Mouse (Mus musculus) C2C12 (cell line): ENCODE measurements around the gene Fscn2. TPM values are rescaled to one million over a fixed set of nuclear protein-coding genes. Genes with fewer than 3 reads are reported as not detected.
"Not testable (repeated sequence)": the region's sequence is repeated elsewhere in the genome, so short reads cannot be mapped to it uniquely, and the experiment has no call there.

Experiments
- H3K27me3 ChIP-seq: one replicate; pipeline ENCODE4 v1.6.1; 2011; ENCODE audit not compliant: control insufficient read depth, insufficient read depth, insufficient read length
- H3K36me3 ChIP-seq: one replicate; pipeline ENCODE4 v1.6.1; 2011; ENCODE audit not compliant: control insufficient read depth, insufficient read depth
- H3K4me3 ChIP-seq: one replicate; pipeline ENCODE4 v1.5.1; 2011; ENCODE audit warnings: mild to moderate bottlenecking, control low read depth; ENCODE audit not compliant: poor library complexity, insufficient read depth, severe bottlenecking
- H3K79me2 ChIP-seq: one replicate; pipeline ENCODE4 v1.6.1; 2011; ENCODE audit not compliant: control insufficient read depth, insufficient read depth
- H3K79me3 ChIP-seq: one replicate; pipeline ENCODE4 v1.6.1; 2011; ENCODE audit warnings: low read depth, control low read depth
- H3ac ChIP-seq: one replicate; pipeline ENCODE3; 2011; ENCODE audit warnings: low read depth; ENCODE audit not compliant: control insufficient read depth, insufficient read length
- CEBPB ChIP-seq: IDR thresholded peaks from one replicate; pipeline ENCODE4 v1.6.1; 2011; ENCODE audit warnings: low read depth, mild to moderate bottlenecking, control low read depth, moderate library complexity
- CTCF ChIP-seq: IDR thresholded peaks from one replicate; pipeline ENCODE4 v1.5.1; 2011; ENCODE audit not compliant: control insufficient read depth, insufficient read depth, insufficient read length
- FOSL1 ChIP-seq: IDR thresholded peaks from one replicate; pipeline ENCODE4 v1.8.0; 2011; ENCODE audit warnings: mild to moderate bottlenecking, low read length; ENCODE audit not compliant: poor library complexity, insufficient read depth, severe bottlenecking
- MAX ChIP-seq: IDR thresholded peaks from one replicate; pipeline ENCODE4 v1.6.1; 2011; ENCODE audit warnings: mild to moderate bottlenecking, control low read depth
- MYOD1 ChIP-seq: IDR thresholded peaks from one replicate; pipeline ENCODE4 v1.6.1; 2011; ENCODE audit warnings: low read depth; ENCODE audit not compliant: control insufficient read depth, insufficient read length
- MYOG ChIP-seq: IDR thresholded peaks from one replicate; pipeline ENCODE4 v1.6.1; 2011; ENCODE audit not compliant: control insufficient read depth, insufficient read length; ENCODE audit errors: extremely low read depth
- USF1 ChIP-seq: IDR thresholded peaks from one replicate; pipeline ENCODE4 v1.6.1; 2011; ENCODE audit warnings: low read depth, mild to moderate bottlenecking, control low read depth, moderate library complexity
- polyA plus RNA-seq: library from polyadenylated mRNA; unstranded; fragments of >200 nt; fragmentation: generic; extraction: Trizol; gene quantifications from one replicate; pipeline ENCODE4 v1.2.1, GENCODE M21; 2012; ENCODE audit warnings: missing spikeins

The Fscn2 gene
- polyA plus RNA-seq, 1 experiment: 0.25 TPM

GRCm38 (mm10) chr11:120344310-120344920 lies 16.9 kb upstream of the Fscn2 start:
- peak overlapping the region; percentile 38 for H3K4me3 ChIP-seq

GRCm38 (mm10) chr11:120345067-120345681 lies 16.2 kb upstream of the Fscn2 start:
- H3K79me2 ChIP-seq: peaks cover 45% of the 10 kb centered on the region
- H3K79me3 ChIP-seq: peaks cover 29% of the 10 kb centered on the region
- H3K36me3 ChIP-seq: peaks cover 21% of the 10 kb centered on the region
- peak overlapping the region; percentile 38 for H3K4me3 ChIP-seq
- peak overlapping the region; percentile 78 for H3ac ChIP-seq
- no peak for TF ChIP-seq CEBPB
- TF ChIP-seq MAX: no peak
- no peak for TF ChIP-seq CTCF
- TF ChIP-seq USF1: no peak
- TF ChIP-seq MYOG: no peak
- no peak for TF ChIP-seq MYOD1
- no peak for TF ChIP-seq FOSL1
- no peaks in the 10 kb centered on the region for H3K27me3 ChIP-seq

More at GRCm38 (mm10) chr11:120344310-120344920, 16.9 kb upstream of the Fscn2 start:
- H3K27me3 ChIP-seq: no peaks in the 10 kb centered on the region
- no peak overlapping the region for H3ac ChIP-seq
- H3K36me3 ChIP-seq: peaks cover 21% of the 10 kb centered on the region
- peaks cover 41% of the 10 kb centered on the region for H3K79me2 ChIP-seq
- TF ChIP-seq MAX (no peak), CEBPB (no peak), MYOG (no peak), CTCF (no peak), MYOD1 (no peak), FOSL1 (no peak), USF1 (no peak)
- H3K79me3 ChIP-seq: peaks cover 28% of the 10 kb centered on the region

GRCm38 (mm10) chr11:120346383-120347034 lies 14.8 kb upstream of the Fscn2 start:
- peaks cover 56% of the 10 kb centered on the region for H3K79me2 ChIP-seq
- H3K79me3 ChIP-seq: peaks cover 29% of the 10 kb centered on the region
- peak overlapping the region; percentile 82 for H3K4me3 ChIP-seq
- H3K36me3 ChIP-seq: peaks cover 21% of the 10 kb centered on the region
- not testable (repeated sequence) for H3K27me3 ChIP-seq
- H3ac ChIP-seq: peak overlapping the region; percentile 69

GRCm38 (mm10) chr11:120347301-120347700 lies 14.0 kb upstream of the Fscn2 start:
- peaks cover 31% of the 10 kb centered on the region for H3K79me3 ChIP-seq
- peaks cover 21% of the 10 kb centered on the region for H3K36me3 ChIP-seq
- H3ac ChIP-seq: peak overlapping the region; percentile 60
- H3K79me2 ChIP-seq: peaks cover 63% of the 10 kb centered on the region
- peak overlapping the region; percentile 99 for H3K4me3 ChIP-seq
- TF ChIP-seq USF1 (no peak), CEBPB (no peak), MYOD1 (no peak), MYOG (no peak), MAX (no peak), FOSL1 (no peak), CTCF (no peak)
- H3K27me3 ChIP-seq: no peaks in the 10 kb centered on the region

- H3K79me2 ChIP-seq: peaks cover 63% of the 10 kb centered on the region
- H3K36me3 ChIP-seq: peaks cover 21% of the 10 kb centered on the region
- H3K4me3 ChIP-seq: peak within 1 kb of the TSS; percentile 99
- peaks cover 31% of the 10 kb centered on the region for H3K79me3 ChIP-seq
- H3K27me3 ChIP-seq: no peaks in the 10 kb centered on the region
- TF ChIP-seq USF1: peak; percentile 51
- no peak for TF ChIP-seq FOSL1
- TF ChIP-seq CEBPB: no peak
- H3ac ChIP-seq: peak within 1 kb of the TSS; percentile 92
Observed at GRCm38 (mm10) chr11:120347791-120348683, 13.3 kb upstream of the Fscn2 start, which contains the start of gene Actg1. TSS of gene Actg1 (minus strand) at chr11:120348542.
